Mouse (Mus musculus) heart, postnatal 36 days (tissue): ENCODE data around the gene P2ry6. TPM values are rescaled to one million over a fixed set of nuclear protein-coding genes. Genes with fewer than 3 reads are reported as not detected.
A peak's percentile ranks its signal among the peaks of the same experiment; 100 is the strongest.

ENCODE experiments used
- DNase-seq, 2 experiments: peaks; one replicate each; pipeline ENCODE4 v3.0.0; 2021 to 2022
- intact Hi-C: fragments of 180-260 bp; cut with DNase I; formaldehyde crosslinking; loops from one replicate; pipeline ENCODE4 v1.15.1; 2025
- total RNA-seq, 2 experiments: library from RNA; stranded (reverse); gene quantifications; 2 replicates each; pipeline ENCODE4 v1.2.3; 2021

Gene P2ry6
- total RNA-seq, 2 experiments from 2014 or later, result 4.3 to 4.7 TPM

- intact Hi-C loops, result no loop called here
- DNase-seq, result peak; percentile 57 to 65
Observed at GRCm38 (mm10) chr7:100990636-100991311, 16.3 kb upstream of the P2ry6 start.

- intact Hi-C loops, result loop anchor here (1.0 to 10.0 kb wide), 3 partner anchors 63 to 387 kb away; no protein-coding TSS in a partner anchor
- DNase-seq, result peak; percentile 83 to 84
Observed at GRCm38 (mm10) chr7:100988092-100988491, 13.6 kb upstream of the P2ry6 start.

GRCm38 (mm10) chr7:100984452-100985395 is 10.3 kb upstream of the P2ry6 start:
- intact Hi-C loops, result loop anchor here (10.0 kb wide), 1 partner anchor 390 kb away; no protein-coding TSS in a partner anchor
- DNase-seq, result no peak

GRCm38 (mm10) chr7:100979175-100979574 is 4.7 kb upstream of the P2ry6 start:
- peak; percentile 71 to 75 for DNase-seq
- intact Hi-C loops, result loop anchor here (5.0 kb wide), 1 partner anchor 37 kb away; no protein-coding TSS in a partner anchor

GRCm38 (mm10) chr7:100978171-100978570 is 3.7 kb upstream of the P2ry6 start:
- intact Hi-C loops, result loop anchor here (5.0 kb wide), 1 partner anchor 36 kb away; no protein-coding TSS in a partner anchor
- no peak for DNase-seq

- intact Hi-C loops, result no loop called here
- no peak for DNase-seq
Observed at GRCm38 (mm10) chr7:100972875-100973274, 1.6 kb downstream of the P2ry6 start.

GRCm38 (mm10) chr7:100968874-100969659 is 5.4 kb downstream of the P2ry6 start:
- intact Hi-C loops, result no loop called here
- no peak for DNase-seq

- DNase-seq, result no peak
- intact Hi-C loops, result no loop called here
Observed at GRCm38 (mm10) chr7:100968376-100968775, 6.1 kb downstream of the P2ry6 start.

- DNase-seq, result no peak
- intact Hi-C loops, result no loop called here
Observed at GRCm38 (mm10) chr7:100967850-100968249, 6.6 kb downstream of the P2ry6 start.

GRCm38 (mm10) chr7:100966014-100966413 is 8.4 kb downstream of the P2ry6 start:
- no peak for DNase-seq
- intact Hi-C loops, result no loop called here

- intact Hi-C loops, result loop anchor here (1.0 to 2.0 kb wide), 2 partner anchors 22 to 56 kb away; no protein-coding TSS in a partner anchor
- no peak for DNase-seq
Observed at GRCm38 (mm10) chr7:100965079-100965478, 9.4 kb downstream of the P2ry6 start.

- no peak for DNase-seq
- intact Hi-C loops, result loop anchor here (2.0 kb wide), 1 partner anchor 55 kb away; no protein-coding TSS in a partner anchor
Observed at GRCm38 (mm10) chr7:100964242-100964641, 10.2 kb downstream of the P2ry6 start.

- intact Hi-C loops, result no loop called here
- DNase-seq, result no peak
Observed at GRCm38 (mm10) chr7:100963381-100963780, 11.1 kb downstream of the P2ry6 start.

GRCm38 (mm10) chr7:100961146-100961545 is 13.3 kb downstream of the P2ry6 start:
- no peak for DNase-seq

GRCm38 (mm10) chr7:100960462-100960861 is 14.0 kb downstream of the P2ry6 start:
- intact Hi-C loops, result no loop called here
- DNase-seq, result no peak

More at GRCm38 (mm10) chr7:100961146-100961545, 13.3 kb downstream of the P2ry6 start:
- intact Hi-C loops, result no loop called here

GRCm38 (mm10) chr7:100958426-100958825 is 16.0 kb downstream of the P2ry6 start:
- intact Hi-C loops, result no loop called here

GRCm38 (mm10) chr7:100952686-100953085 is 21.8 kb downstream of the P2ry6 start:
- intact Hi-C loops, result no loop called here
- no peak for DNase-seq

More at GRCm38 (mm10) chr7:100958426-100958825, 16.0 kb downstream of the P2ry6 start:
- no peak for DNase-seq

- intact Hi-C loops, result no loop called here
- no peak for DNase-seq
Observed at GRCm38 (mm10) chr7:100951903-100952302, 22.5 kb downstream of the P2ry6 start.

- intact Hi-C loops, result no loop called here
- peak in 1 of 2 experiments; percentile 57 for DNase-seq
Observed at GRCm38 (mm10) chr7:100950481-100951010, 23.9 kb downstream of the P2ry6 start.

GRCm38 (mm10) chr7:100950031-100950430 is 24.4 kb downstream of the P2ry6 start:
- DNase-seq, result no peak
- intact Hi-C loops, result no loop called here
